ENCODE assay signal across 10 mouse cellular contexts in the genomic region with DNA sequence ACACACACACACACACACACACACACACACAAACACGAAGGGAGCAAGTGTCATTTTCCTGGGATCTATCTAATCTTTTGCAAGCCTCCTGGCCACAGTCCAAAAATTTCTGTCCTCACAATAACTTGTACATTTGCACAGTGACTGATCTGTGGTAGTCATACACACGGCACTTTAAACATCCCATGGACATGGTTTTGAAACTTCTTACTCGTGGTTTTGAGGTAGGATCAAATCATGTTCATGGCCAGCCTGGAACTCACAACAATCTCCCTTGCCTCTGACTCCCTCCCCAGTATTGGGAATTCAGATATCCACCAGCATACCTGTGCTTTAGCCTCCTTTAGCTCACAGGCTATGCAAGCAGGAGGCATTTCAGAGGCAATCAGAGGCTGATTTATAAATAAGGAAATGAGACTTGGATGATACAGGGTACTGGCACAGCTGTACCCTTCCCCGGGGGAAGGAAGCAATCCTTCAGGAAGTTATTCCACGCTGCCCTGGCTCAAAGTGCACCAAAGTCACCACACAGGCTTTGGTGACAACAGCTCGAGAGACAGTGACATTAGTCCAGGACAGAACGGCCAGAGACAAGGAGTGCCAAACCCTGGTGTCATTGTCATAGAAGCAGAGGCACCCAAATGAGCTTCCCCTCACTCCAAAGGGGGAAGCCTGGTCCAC. TPM values are rescaled to one million over a fixed set of nuclear protein-coding genes. Genes with fewer than 3 reads are reported as not detected.
DNase-seq lines count a peak whose midpoint lies in the region; ATAC-seq and TF ChIP-seq lines count a peak whose summit lies in the region.
"Had no signal": no experiment of that assay in that cellular context is flagged by ENCODE, and none has a peak within 500 bp of the region (broad histone marks: within the 10 kb centered on the region; RNA-seq: fewer than 3 reads in every experiment).

No protein-coding gene starts in this region.

- no peak overlapping the region for H3K9ac ChIP-seq in liver, adult 2 months (ENCODE audit: low read depth, low read length)
- no peak overlapping the region for H3K9ac ChIP-seq in liver, embryonic 11.5 days (ENCODE audit: low read depth, low read length)
- H3K9ac ChIP-seq in lung, embryonic 14.5 days: no peak overlapping the region

- no peaks in the 10 kb centered on the region for H3K36me3 ChIP-seq in liver, adult 2 months (ENCODE audit: control insufficient read depth, insufficient read depth, low read length)
- no peaks in the 10 kb centered on the region for H3K36me3 ChIP-seq in liver, embryonic 11.5 days (ENCODE audit: control insufficient read depth, insufficient read depth, low read length)
- H3K36me3 ChIP-seq in lung, embryonic 14.5 days (ENCODE audit: insufficient read depth): no peaks in the 10 kb centered on the region
- H3K36me3 ChIP-seq in splenic B cell, adult 2 months (ENCODE audit: control insufficient read depth, insufficient read depth, low read length, poor library complexity, severe bottlenecking): no peaks in the 10 kb centered on the region

- ATAC-seq in liver, embryonic 11.5 days (replicated peaks; ENCODE audit: low FRiP score): no peak
- ATAC-seq in common myeloid progenitor, adult 5-6 weeks (replicated peaks; ENCODE audit: low read depth, poor library complexity, severe bottlenecking): 0 out of 2 replicates have a peak, but pooled peaks have one; percentile 29
- ATAC-seq in lung, embryonic 14.5 days (ENCODE audit: insufficient read depth): no peak; the same call in 1 of the 2 replicates

- H3K4me2 ChIP-seq in liver, embryonic 11.5 days: no peak overlapping the region
- no peak overlapping the region for H3K4me2 ChIP-seq in lung, embryonic 14.5 days

- H3K4me1 ChIP-seq in liver, adult 2 months (ENCODE audit: control insufficient read depth, insufficient read depth, low read length): peaks cover 14% of the 10 kb centered on the region
- no peaks in the 10 kb centered on the region for H3K4me1 ChIP-seq in liver, embryonic 11.5 days (replicated peaks; ENCODE audit: control insufficient read depth, insufficient read depth, low read length)
- 0 out of 2 replicates have a peak, but pooled peaks cover 3% of the 10 kb centered on the region for H3K4me1 ChIP-seq in lung, embryonic 14.5 days (ENCODE audit: insufficient read depth)

- no peak overlapping the region for H3K4me3 ChIP-seq in liver, adult 2 months (ENCODE audit: insufficient read depth, low read depth, low read length)
- H3K4me3 ChIP-seq in liver, embryonic 11.5 days (ENCODE audit: low read depth, low read length): no peak overlapping the region
- H3K4me3 ChIP-seq in lung, embryonic 14.5 days (ENCODE audit: low read depth, low read length): no peak overlapping the region

- peak; percentile 70 for DNase-seq in liver, adult 2 months (ENCODE audit: extremely low read depth, low read depth, low spot score)
- DNase-seq in liver, embryonic 11.5 days (ENCODE audit: low spot score): no peak
- peak; percentile 72 for DNase-seq in lung, embryonic 14.5 days
- DNase-seq in splenic B cell, adult 2 months (ENCODE audit: low read depth, low spot score): peak; percentile 17
- DNase-seq in right cerebral cortex, postnatal 36 days (ENCODE audit: low spot score in 2 of 2): no peak
- DNase-seq in cerebellum, adult 11-12 months: no peak
- DNase-seq: cerebellum, adult 2 months; heart, postnatal 4 days; kidney, adult 8-10 months had no signal

- peak overlapping the region; percentile 2; the same call in 1 of the 2 replicates for H3K27ac ChIP-seq in liver, adult 2 months (replicated peaks; ENCODE audit: insufficient read depth, low read depth, low read length)
- H3K27ac ChIP-seq in liver, embryonic 11.5 days (ENCODE audit: low read depth, low read length): no peak overlapping the region
- H3K27ac ChIP-seq in lung, embryonic 14.5 days (ENCODE audit: low read depth): no peak overlapping the region

- no peaks in the 10 kb centered on the region for H3K79me2 ChIP-seq in liver, adult 2 months (ENCODE audit: control insufficient read depth, insufficient read depth, low read length)

- no peak for TF ChIP-seq POLR2A in liver, adult 2 months (IDR thresholded peaks at IDR 0.05; ENCODE audit: extremely low read depth, insufficient read depth, low read length)

- WGBS in liver, adult 2 months: 4% methylated on average over 7 of the region's 7 CpGs
- WGBS in liver, embryonic 11.5 days: 49% methylated on average over 7 of the region's 7 CpGs
- 24% methylated on average over 7 of the region's 7 CpGs for WGBS in lung, embryonic 14.5 days

- no peaks in the 10 kb centered on the region for H3K9me3 ChIP-seq in liver, embryonic 11.5 days (ENCODE audit: control insufficient read depth, low read length)
- H3K9me3 ChIP-seq in lung, embryonic 14.5 days (ENCODE audit: low read depth, low read length): no peaks in the 10 kb centered on the region

- TF ChIP-seq CTCF in liver, adult 2 months (IDR thresholded peaks at IDR 0.05; ENCODE audit: low read depth, low read length): no peak
- no peak for TF ChIP-seq CTCF in lung, embryonic 14.5 days (IDR thresholded peaks at IDR 0.05; ENCODE audit: low read depth)

- no peaks in the 10 kb centered on the region for H3K27me3 ChIP-seq in liver, adult 2 months (ENCODE audit: control insufficient read depth, insufficient read depth, low read length)
- H3K27me3 ChIP-seq in liver, embryonic 11.5 days (replicated peaks; ENCODE audit: control insufficient read depth, insufficient read depth, low read length): no peaks in the 10 kb centered on the region
- H3K27me3 ChIP-seq in lung, embryonic 14.5 days (ENCODE audit: insufficient read depth, low read length): no peaks in the 10 kb centered on the region
- H3K27me3 ChIP-seq in splenic B cell, adult 2 months (ENCODE audit: control insufficient read depth, insufficient read depth, low read length, poor library complexity, severe bottlenecking): no peaks in the 10 kb centered on the region

RNA-seq across cellular contexts. Expression of gene Klf3, which starts 52.1 kb away (rescaled TPM):
- total RNA-seq in liver, adult 2 months (2014; rRNA removed): 17.8 and 18.3 TPM in 2 replicates
- 35.7 and 39.9 TPM in 2 replicates for polyA plus RNA-seq in liver, adult 2 months (2012; rRNA removed)
- polyA plus RNA-seq in liver, embryonic 11.5 days (2014; fragmentation: Nextera tagmentation; extraction: Ambion mirVana): 66.9 and 68.7 TPM in 2 replicates
- total RNA-seq in common myeloid progenitor, adult 5-6 weeks (2017): 19.0 and 21.5 TPM in 2 replicates
- 63.2 and 69.3 TPM in 2 replicates for polyA plus RNA-seq in lung, embryonic 14.5 days (2014; fragmentation: Nextera tagmentation; extraction: Ambion mirVana)

Comparison
In these comparisons a context has a peak if more than half of its experiments do, and no peak if none do; other contexts are left out.
1. DNase-seq: peak in liver, adult 2 months (single experiment), lung, embryonic 14.5 days (single experiment) and splenic B cell, adult 2 months (single experiment); none in liver, embryonic 11.5 days (single experiment), right cerebral cortex, postnatal 36 days (0 of 2) and cerebellum, adult 11-12 months (single experiment).